Mouse (Mus musculus): ENCODE measurements around the gene Fam102a.

- TF ChIP-seq CTCF (IDR thresholded peaks at IDR 0.05; ENCODE audit: low read depth, low read length): no peak
- TF ChIP-seq POLR2AphosphoS5 (IDR thresholded peaks at IDR 0.05; ENCODE audit: insufficient replicate concordance, low read depth, low read length): no peak
- TF ChIP-seq GATA1 (IDR thresholded peaks at IDR 0.05; ENCODE audit: borderline replicate concordance, low read length): no peak
- TF ChIP-seq TAL1 (conservative IDR thresholded peaks at IDR 0.05; ENCODE audit: low read depth, low read length): no peak
- no peak for TF ChIP-seq GATA2 (IDR thresholded peaks at IDR 0.05; ENCODE audit: borderline replicate concordance, low read depth, low read length)
Measured at GRCm38 (mm10) chr2:32576532-32576931, 41.4 kb downstream of the Fam102a start.

Data from G1E (cell line).